Mouse (Mus musculus) embryonic facial prominence, embryonic 14.5 days (tissue): ENCODE measurements around the gene Palm2. TPM values are rescaled to one million over a fixed set of nuclear protein-coding genes. Genes with fewer than 3 reads are reported as not detected.

ENCODE experiments used
- ATAC-seq: fragments of 200-750 bp; cut with Nextera tagmentation; 2 replicates; pipeline ENCODE4 v1.8.0; 2017; ENCODE audit warnings: low read depth, moderate number of reproducible peaks, moderate TSS enrichment
- DNase-seq: peaks from one replicate; pipeline ENCODE4 v3.0.0-alpha.2; 2015; ENCODE audit warnings: low spot score
- H3K27ac ChIP-seq: fragments of 300-500 bp; sonication (generic); replicated peaks from 2 replicates; pipeline ENCODE4 v1.5.1; 2014; ENCODE audit warnings: low read depth, mild to moderate bottlenecking, low read length, moderate library complexity
- H3K27me3 ChIP-seq: fragments of 300-500 bp; sonication (generic); replicated peaks from 2 replicates; pipeline ENCODE4 v1.6.1; 2014; ENCODE audit warnings: low read length; ENCODE audit not compliant: control insufficient read depth, insufficient read depth
- H3K36me3 ChIP-seq: fragments of 300-500 bp; sonication (generic); 2 replicates; pipeline ENCODE4 v1.6.1; 2014; ENCODE audit warnings: low read length, mixed read lengths; ENCODE audit not compliant: control insufficient read depth, insufficient read depth
- H3K4me1 ChIP-seq: fragments of 300-500 bp; sonication (generic); 2 replicates; pipeline ENCODE4 v1.6.1; 2014; ENCODE audit warnings: antibody characterized with exemption, low read length; ENCODE audit not compliant: control insufficient read depth, insufficient read depth
- H3K4me2 ChIP-seq: fragments of 300-500 bp; sonication (generic); 2 replicates; pipeline ENCODE4 v1.6.1; 2014; ENCODE audit warnings: low read depth, mild to moderate bottlenecking, low read length, moderate library complexity, mixed read lengths
- H3K4me3 ChIP-seq: fragments of 300-500 bp; sonication (generic); 2 replicates; pipeline ENCODE4 v1.5.1; 2014; ENCODE audit warnings: low read depth, mild to moderate bottlenecking, low read length
- H3K9ac ChIP-seq: fragments of 300-500 bp; sonication (generic); 2 replicates; pipeline ENCODE4 v1.6.1; 2014; ENCODE audit warnings: low read depth, mild to moderate bottlenecking, low read length, moderate library complexity, mixed read lengths
- H3K9me3 ChIP-seq: fragments of 300-500 bp; sonication (generic); 2 replicates; pipeline ENCODE4 v1.6.1; 2016; ENCODE audit warnings: low read length; ENCODE audit not compliant: control insufficient read depth
- WGBS: fragments of 180-500 bp; shearing (Covaris S2); extraction: QIAGEN DNeasy Blood & Tissue Kit; methylation state at CpG from one replicate; pipeline ENCODE4 v1.1.7; 2014; 5-methylcytosine and 5-hydroxymethylcytosine counted together
- polyA plus RNA-seq: library from polyadenylated mRNA; unstranded; fragments of >200 nt; fragmentation: Nextera tagmentation; extraction: Ambion mirVana; gene quantifications from 2 replicates; pipeline ENCODE4 v1.2.1, GENCODE M21; 2014

The Palm2 gene
- polyA plus RNA-seq, 1 experiment from 2014 or later = 7.6 TPM

GRCm38 (mm10) chr4:57678991-57679457 lies 245.0 kb downstream of the Palm2 start:
- Histone ChIP-seq H3K9me3 (no peaks in the 10 kb centered on the region), H3K27ac (no peak overlapping the region), H3K27me3 (no peaks in the 10 kb centered on the region), H3K4me2 (no peak overlapping the region), H3K9ac (no peak overlapping the region), H3K4me1 (peaks cover 15% of the 10 kb centered on the region), H3K4me3 (no peak overlapping the region), H3K36me3 (no peaks in the 10 kb centered on the region)
- 88% methylated on average over 9 of the region's 9 CpGs for WGBS
- DNase-seq (no peak), ATAC-seq (no peak)

DNA sequence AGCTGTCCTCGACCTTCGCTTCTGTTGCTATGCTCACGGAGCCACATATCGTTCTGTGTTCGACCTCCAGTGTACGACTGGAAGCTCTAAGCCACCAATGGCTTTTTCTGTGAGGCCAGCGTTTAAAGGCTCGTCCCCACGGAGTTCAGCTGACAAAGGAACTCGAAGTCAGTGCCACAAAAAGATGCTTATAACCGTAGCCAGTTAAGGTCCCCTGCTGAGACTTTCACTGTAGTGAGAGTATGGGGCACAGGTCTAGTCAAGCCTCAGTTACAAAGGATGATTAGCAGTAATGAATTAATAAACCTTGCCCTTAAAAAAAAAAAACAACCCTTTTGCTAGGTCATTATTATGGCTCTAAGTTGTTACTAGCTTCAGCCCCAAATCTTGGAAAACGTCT lies 246.1 kb downstream of the Palm2 start:
- H3K27ac ChIP-seq = no peak overlapping the region
- H3K9ac ChIP-seq = no peak overlapping the region
- 80% methylated on average over 12 of the region's 12 CpGs for WGBS
- no peaks in the 10 kb centered on the region for H3K27me3 ChIP-seq
- no peak overlapping the region for H3K4me3 ChIP-seq
- DNase-seq = no peak
- H3K4me1 ChIP-seq = peaks cover 4% of the 10 kb centered on the region
- no peak for ATAC-seq
- no peaks in the 10 kb centered on the region for H3K9me3 ChIP-seq
- no peaks in the 10 kb centered on the region for H3K36me3 ChIP-seq
- no peak overlapping the region for H3K4me2 ChIP-seq

DNA sequence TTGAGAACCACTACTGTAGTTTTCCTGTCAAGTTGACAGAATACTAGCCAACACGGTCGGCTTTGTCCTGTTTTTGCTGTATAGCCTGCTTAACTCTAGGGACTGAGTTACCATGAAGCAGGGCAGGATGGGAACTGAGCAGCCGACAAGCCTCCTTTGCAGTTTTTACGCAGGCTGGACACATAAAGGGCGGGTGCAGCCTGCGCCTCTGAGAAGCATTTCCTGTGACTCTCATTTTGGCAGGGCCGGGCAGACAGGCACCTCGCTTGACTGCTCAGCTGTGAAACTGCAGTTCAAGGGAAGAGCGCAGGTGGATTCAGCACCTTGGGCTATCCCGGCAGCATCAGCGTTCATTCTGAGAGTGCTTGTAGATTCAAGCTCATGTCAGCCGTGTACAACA lies 247.5 kb downstream of the Palm2 start:
- Histone ChIP-seq H3K36me3 (no peaks in the 10 kb centered on the region), H3K9ac (no peak overlapping the region), H3K4me3 (no peak overlapping the region), H3K27ac (no peak overlapping the region), H3K4me1 (no peaks in the 10 kb centered on the region; the same call in 1 of the 2 replicates), H3K9me3 (no peaks in the 10 kb centered on the region), H3K4me2 (no peak overlapping the region), H3K27me3 (no peaks in the 10 kb centered on the region)
- 66% methylated on average over 12 of the region's 12 CpGs for WGBS
- ATAC-seq (no peak), DNase-seq (no peak)

- ATAC-seq (no peak), DNase-seq (no peak)
- H3K9ac ChIP-seq = no peak overlapping the region
- no peak overlapping the region for H3K4me3 ChIP-seq
- no peaks in the 10 kb centered on the region for H3K36me3 ChIP-seq
- H3K27me3 ChIP-seq = no peaks in the 10 kb centered on the region
- no peaks in the 10 kb centered on the region; the same call in 1 of the 2 replicates for H3K4me1 ChIP-seq
- WGBS = 93% methylated on average over 2 of the region's 2 CpGs
- H3K27ac ChIP-seq = no peak overlapping the region
- H3K9me3 ChIP-seq = no peaks in the 10 kb centered on the region
- H3K4me2 ChIP-seq = no peak overlapping the region
Observed at GRCm38 (mm10) chr4:57682341-57682740, 248.3 kb downstream of the Palm2 start.

- no peaks in the 10 kb centered on the region for H3K9me3 ChIP-seq
- no peak for ATAC-seq
- no peak overlapping the region for H3K27ac ChIP-seq
- no peak overlapping the region for H3K9ac ChIP-seq
- H3K4me1 ChIP-seq = no peaks in the 10 kb centered on the region; the same call in 1 of the 2 replicates
- H3K27me3 ChIP-seq = no peaks in the 10 kb centered on the region
- WGBS = 76% methylated on average over 11 of the region's 11 CpGs
- DNase-seq = no peak
- no peaks in the 10 kb centered on the region for H3K36me3 ChIP-seq
- H3K4me2 ChIP-seq = no peak overlapping the region
- no peak overlapping the region for H3K4me3 ChIP-seq
Observed at GRCm38 (mm10) chr4:57682944-57683343, 248.9 kb downstream of the Palm2 start.

GRCm38 (mm10) chr4:57684676-57685215 lies 250.7 kb downstream of the Palm2 start:
- H3K9me3 ChIP-seq = no peaks in the 10 kb centered on the region
- no peak for ATAC-seq

GRCm38 (mm10) chr4:57686736-57687135 lies 252.7 kb downstream of the Palm2 start:
- WGBS = 71% methylated on average over 3 of the region's 3 CpGs
- H3K4me1 ChIP-seq = no peaks in the 10 kb centered on the region; the same call in 1 of the 2 replicates
- no peak overlapping the region for H3K4me2 ChIP-seq
- DNase-seq (no peak), ATAC-seq (no peak)
- H3K9me3 ChIP-seq = no peaks in the 10 kb centered on the region
- H3K36me3 ChIP-seq = peaks cover 10% of the 10 kb centered on the region
- H3K9ac ChIP-seq = no peak overlapping the region
- no peaks in the 10 kb centered on the region for H3K27me3 ChIP-seq
- no peak overlapping the region for H3K27ac ChIP-seq
- no peak overlapping the region for H3K4me3 ChIP-seq

More at GRCm38 (mm10) chr4:57684676-57685215, 250.7 kb downstream of the Palm2 start:
- Histone ChIP-seq H3K4me3 (no peak overlapping the region), H3K27me3 (no peaks in the 10 kb centered on the region), H3K36me3 (peaks cover 5% of the 10 kb centered on the region), H3K27ac (no peak overlapping the region), H3K4me2 (no peak overlapping the region), H3K4me1 (no peaks in the 10 kb centered on the region; the same call in 1 of the 2 replicates), H3K9ac (no peak overlapping the region)
- 59% methylated on average over 12 of the region's 12 CpGs for WGBS
- no peak for DNase-seq

DNA sequence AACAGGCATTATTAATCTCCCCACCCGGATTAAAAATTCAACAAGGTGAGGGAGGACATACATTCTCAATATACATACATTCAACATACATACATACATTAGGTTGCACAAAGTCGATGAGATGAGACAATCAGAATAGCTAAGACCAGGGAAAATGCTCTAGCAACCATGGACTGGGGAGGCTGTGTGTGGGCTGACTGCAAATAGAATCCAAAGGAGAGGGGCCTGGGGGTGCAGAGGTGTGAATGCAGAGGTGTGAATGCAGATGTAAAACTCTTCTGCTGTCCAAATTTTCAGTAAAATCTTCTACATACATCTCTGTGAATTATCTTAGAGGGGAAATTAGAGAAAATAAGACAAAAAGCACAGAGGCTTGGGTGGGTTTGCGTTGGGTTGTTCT lies 253.5 kb downstream of the Palm2 start:
- Histone ChIP-seq H3K9ac (no peak overlapping the region), H3K4me3 (no peak overlapping the region), H3K4me1 (no peaks in the 10 kb centered on the region; the same call in 1 of the 2 replicates), H3K27me3 (no peaks in the 10 kb centered on the region), H3K36me3 (peaks cover 10% of the 10 kb centered on the region), H3K9me3 (no peaks in the 10 kb centered on the region), H3K27ac (no peak overlapping the region), H3K4me2 (no peak overlapping the region)
- no peak for ATAC-seq
- DNase-seq = no peak
- 83% methylated on average over 3 of the region's 3 CpGs for WGBS

- no peak overlapping the region for H3K4me3 ChIP-seq
- peaks cover 10% of the 10 kb centered on the region for H3K36me3 ChIP-seq
- no peak overlapping the region for H3K9ac ChIP-seq
- H3K27me3 ChIP-seq = no peaks in the 10 kb centered on the region
- no peaks in the 10 kb centered on the region for H3K9me3 ChIP-seq
- no peaks in the 10 kb centered on the region; the same call in 1 of the 2 replicates for H3K4me1 ChIP-seq
- no peak overlapping the region for H3K4me2 ChIP-seq
- H3K27ac ChIP-seq = no peak overlapping the region
- DNase-seq = no peak
- WGBS = 71% methylated on average over 9 of the region's 9 CpGs
- ATAC-seq = no peak
Observed at GRCm38 (mm10) chr4:57688131-57688530, 254.1 kb downstream of the Palm2 start.
